Mouse (Mus musculus): ENCODE measurements around the gene Kcnk2.
A peak's percentile ranks its signal among the peaks of the same experiment; 100 is the strongest.

The Kcnk2 gene

DNA sequence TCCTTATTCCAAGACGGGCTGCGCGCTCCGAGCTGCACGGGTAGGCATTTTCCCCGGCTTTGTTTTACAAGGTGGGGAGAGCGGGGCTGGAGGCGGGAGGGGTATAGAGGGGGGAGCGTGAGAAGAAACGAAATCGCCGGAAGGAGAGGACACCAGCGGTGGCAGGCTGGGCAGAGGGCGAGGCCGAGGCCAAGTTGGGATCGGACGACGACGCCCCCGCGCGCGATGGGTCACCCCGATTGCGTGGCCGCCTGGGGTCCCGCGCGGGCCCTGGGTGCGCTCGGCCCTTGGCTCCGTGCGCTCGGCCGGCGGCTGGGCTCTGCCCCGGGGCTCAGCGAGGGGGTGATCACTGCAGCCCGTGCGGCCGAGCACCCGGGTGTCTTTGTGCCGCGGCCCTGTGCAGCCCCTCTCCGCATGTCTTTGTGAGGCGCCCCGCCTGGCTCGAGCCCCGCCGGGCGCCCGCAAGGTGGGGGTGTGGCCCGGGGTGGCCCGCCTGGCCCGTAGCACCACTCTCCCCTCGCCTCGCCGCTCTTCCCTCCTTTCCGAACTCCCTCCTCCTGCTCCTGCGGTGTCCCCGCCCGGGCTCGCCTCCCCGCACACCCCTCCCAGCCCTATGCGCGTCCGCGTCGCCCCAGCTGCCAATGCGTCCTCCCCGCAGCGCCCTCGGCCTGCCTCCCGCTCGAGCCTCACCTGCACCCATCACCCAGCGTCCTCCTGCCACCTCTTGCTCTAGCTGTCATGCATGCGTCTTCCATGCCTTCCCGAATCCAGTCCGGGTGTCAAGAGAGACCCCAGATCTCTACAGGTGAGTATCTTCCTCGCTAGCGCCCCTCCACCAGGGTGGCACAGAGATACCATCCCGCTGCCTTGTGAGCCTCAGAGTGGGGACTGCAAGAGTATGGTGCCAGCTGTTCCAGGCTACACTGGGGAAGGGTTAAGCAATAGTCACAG, 58.5 kb downstream of the Kcnk2 start:
- peak; percentile 26 to 65 for DNase-seq (ENCODE audit: low spot score in 2 of 2)

- no peak for DNase-seq (ENCODE audit: low spot score in 2 of 2)
These were observed 59.5 kb downstream of the Kcnk2 start for GRCm38 (mm10) chr1:189342416-189343104.

DNA sequence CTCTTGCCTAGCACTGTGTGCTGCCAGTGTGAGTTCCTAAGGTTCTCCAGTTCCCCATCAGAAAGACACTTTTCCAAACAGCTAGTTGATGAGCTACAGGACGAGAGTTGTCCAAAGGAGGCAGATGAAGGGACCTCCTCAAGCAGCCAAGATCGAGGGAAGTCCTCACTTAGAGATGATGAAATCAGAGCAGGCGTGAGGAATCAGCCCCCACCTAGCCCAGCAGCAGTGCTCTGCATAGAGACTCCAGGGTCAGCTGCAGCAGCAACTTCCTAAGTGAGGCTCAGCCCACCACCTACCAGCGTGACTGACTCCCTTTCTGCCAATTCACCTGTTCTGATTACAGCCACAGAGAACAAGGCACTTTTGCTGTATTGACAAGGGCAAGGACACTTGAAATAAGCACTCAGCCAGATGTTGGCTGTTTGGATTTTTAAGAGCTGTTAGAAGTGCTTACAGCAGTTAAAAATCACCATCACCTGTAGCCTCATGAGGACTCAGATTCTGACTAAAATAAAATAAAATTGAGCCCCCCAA, 60.6 kb downstream of the Kcnk2 start:
- DNase-seq (ENCODE audit: low spot score in 2 of 2): no peak

- DNase-seq (ENCODE audit: low spot score in 2 of 2): no peak
These were observed 86.2 kb downstream of the Kcnk2 start for GRCm38 (mm10) chr1:189315896-189316295.

GRCm38 (mm10) chr1:189314495-189314894, 87.6 kb downstream of the Kcnk2 start:
- DNase-seq (ENCODE audit: low spot score in 2 of 2): no peak

DNA sequence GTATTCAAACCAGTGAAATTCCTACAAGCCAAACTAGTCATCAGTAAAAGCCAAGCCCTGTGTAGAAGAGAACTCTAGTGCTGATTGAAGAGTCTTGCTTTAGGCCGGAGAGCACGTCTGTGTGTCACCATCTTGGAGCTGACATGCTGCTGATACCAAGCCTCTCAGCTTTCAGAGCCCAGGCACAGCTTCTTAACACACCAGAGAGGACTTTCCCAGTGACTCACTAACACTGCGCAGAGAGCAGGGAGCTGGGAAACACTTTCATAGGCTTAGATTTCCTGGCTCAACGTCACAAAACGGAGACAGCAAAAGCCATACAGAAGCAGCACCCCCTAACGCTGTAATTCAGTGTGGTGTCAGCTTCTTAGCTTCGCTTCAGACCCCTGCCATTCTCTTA, 88.3 kb downstream of the Kcnk2 start:
- no peak for DNase-seq (ENCODE audit: low spot score in 2 of 2)

DNA sequence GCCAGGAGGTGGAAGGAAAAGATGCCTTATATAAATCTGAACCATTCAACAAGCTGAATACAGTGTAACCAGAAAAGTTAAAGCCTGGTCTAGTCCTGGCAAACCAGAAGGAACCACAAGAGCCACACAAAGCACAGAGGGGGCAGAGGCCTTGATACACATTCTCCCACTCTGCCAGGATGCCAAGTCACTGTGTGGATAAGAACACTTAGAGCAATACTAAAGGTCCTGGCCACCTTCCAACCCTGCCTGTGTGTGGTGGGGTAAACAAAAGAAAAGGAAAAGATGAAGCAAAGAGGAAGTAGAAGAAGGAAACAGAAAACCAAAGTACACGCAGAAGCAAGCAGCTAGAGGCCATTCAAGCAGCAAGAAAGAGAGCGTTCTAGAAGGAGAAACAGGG, 91.9 kb downstream of the Kcnk2 start:
- DNase-seq (ENCODE audit: low spot score in 2 of 2): no peak

- DNase-seq (ENCODE audit: low spot score in 2 of 2): no peak
These were observed 97.0 kb downstream of the Kcnk2 start for GRCm38 (mm10) chr1:189304988-189305522.

DNA sequence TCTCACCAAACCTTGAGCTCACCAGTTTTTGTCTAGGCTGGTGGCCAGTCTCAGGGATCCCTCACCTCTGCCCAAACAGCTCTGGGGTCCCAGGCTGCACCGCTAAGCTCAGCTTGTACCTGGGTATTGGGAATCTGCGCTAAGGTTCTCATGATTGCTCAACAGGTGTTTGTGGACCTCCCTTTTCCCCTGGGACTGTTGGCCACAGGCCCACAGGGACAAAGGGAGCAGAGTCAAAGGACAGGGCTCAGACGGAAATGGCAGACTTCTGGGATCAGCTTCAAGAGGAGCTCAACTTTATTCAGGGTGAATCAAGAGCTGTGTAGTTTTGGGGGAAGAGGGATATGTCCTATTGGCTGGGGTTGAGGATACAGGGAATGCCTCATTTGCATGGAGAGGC, 99.1 kb downstream of the Kcnk2 start:
- no peak for DNase-seq (ENCODE audit: low spot score in 2 of 2)

- DNase-seq (ENCODE audit: low spot score in 2 of 2): no peak
These were observed 108.2 kb downstream of the Kcnk2 start for GRCm38 (mm10) chr1:189293679-189294406.

DNA sequence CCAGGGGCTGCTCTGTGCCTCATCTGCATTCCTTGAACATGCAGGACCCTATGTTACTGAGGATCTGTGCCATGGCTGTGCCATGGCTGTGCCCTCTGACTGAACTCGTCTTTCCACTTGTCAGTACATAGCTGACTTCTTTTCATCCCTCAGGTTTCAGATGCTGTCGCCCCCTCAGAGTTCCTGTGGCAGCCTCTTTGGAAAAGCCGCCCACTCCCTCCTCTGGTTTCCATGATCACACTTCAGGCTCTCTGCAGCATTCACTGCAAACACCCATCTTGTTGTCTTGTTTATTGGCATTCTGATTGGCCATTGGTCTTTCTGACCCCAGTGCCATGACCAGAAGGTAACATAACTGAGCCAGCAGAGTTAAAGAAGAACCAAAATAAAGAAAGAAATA, 111.2 kb downstream of the Kcnk2 start:
- no peak for DNase-seq (ENCODE audit: low spot score in 2 of 2)

DNA sequence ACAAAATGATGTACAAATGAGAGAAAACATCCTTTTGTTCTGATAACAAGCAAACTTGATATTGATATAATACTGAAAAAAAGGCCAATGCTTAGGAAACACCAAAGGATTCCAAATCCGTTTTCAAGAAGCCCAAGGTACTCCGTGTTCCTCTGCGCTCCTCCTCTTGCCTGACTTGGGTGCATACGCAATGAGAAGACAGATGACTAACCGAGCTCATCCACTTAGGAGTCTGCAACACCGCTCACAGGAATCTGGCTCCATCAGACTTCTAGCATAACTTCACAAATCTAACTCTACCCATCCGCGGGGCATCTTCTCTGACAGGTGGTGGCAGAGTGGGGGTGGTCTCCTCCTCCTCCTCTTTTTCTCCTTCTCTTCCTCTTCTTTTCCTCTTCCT, 113.1 kb downstream of the Kcnk2 start:
- DNase-seq (ENCODE audit: low spot score in 2 of 2): no peak

DNA sequence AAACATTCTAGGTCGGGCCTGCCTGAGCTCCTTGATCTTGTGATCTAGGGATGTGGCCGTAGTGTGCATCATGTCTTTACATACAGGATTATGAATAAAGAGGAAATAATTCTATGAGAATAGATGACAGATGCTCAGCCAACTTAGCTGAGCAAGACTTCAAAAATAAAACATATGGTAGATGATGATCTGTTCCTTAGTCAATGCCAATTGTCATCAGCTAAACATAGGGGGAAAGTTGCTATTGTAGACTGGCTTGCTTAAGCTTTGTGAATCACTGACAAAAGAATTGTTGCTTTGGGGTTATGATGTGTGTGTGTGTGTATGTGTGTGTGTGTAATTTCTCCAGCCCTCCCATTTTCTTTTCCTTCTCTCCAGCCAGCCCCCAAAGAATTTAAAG, 129.8 kb downstream of the Kcnk2 start:
- DNase-seq (ENCODE audit: low spot score in 2 of 2): no peak

DNA sequence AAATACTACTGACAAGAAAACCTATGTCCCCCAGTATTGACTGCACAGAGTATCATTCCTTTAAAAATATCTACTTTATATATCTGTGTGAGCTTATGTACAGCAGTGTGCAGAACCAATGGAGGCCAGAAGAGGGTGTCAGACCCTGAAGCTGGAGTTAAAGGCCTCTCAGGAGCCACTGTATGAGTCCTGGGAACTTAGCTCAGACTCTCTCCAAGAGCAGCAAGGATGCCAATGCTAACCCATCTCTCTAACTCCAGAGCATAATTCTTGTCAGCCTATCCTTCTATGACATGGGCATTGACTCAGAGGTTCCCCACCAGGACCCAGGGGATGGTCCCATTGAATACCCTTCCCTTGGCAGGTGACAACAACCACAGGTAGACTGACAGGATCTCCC, 148.4 kb downstream of the Kcnk2 start:
- no peak for DNase-seq (ENCODE audit: low spot score in 2 of 2)

GRCm38 (mm10) chr1:189253207-189253606, 148.9 kb downstream of the Kcnk2 start:
- no peak for DNase-seq (ENCODE audit: low spot score in 2 of 2)

DNA sequence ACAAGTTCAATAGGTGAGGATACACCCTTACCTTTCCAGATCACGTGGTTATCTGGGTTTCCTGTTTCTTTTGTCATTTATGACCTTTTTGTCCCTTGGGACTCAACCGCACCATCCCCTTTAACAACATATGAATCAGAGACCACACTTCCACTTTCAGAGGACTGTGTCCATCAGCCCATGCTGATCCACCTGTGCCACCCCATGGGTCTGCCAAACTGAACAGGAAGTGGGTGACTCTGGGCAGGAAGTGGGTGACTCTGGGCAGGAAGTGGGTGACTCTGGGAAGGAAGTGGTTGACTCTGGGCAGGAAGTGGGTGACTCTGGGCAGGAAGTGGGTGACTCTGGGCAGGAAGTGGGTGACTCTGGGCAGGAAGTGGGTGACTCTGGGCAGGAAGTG, 158.9 kb downstream of the Kcnk2 start:
- peak in 1 of 2 experiments; percentile 26 for DNase-seq (ENCODE audit: low spot score in 2 of 2)

GRCm38 (mm10) chr1:189235261-189235660, 166.8 kb downstream of the Kcnk2 start:
- DNase-seq (ENCODE audit: low spot score in 2 of 2): no peak

GRCm38 (mm10) chr1:189232829-189233228, 169.2 kb downstream of the Kcnk2 start:
- DNase-seq (ENCODE audit: low spot score in 2 of 2): no peak

- peak; percentile 23 to 56 for DNase-seq (ENCODE audit: low spot score in 2 of 2)
These were observed 173.6 kb downstream of the Kcnk2 start for GRCm38 (mm10) chr1:189228222-189229084.

DNA sequence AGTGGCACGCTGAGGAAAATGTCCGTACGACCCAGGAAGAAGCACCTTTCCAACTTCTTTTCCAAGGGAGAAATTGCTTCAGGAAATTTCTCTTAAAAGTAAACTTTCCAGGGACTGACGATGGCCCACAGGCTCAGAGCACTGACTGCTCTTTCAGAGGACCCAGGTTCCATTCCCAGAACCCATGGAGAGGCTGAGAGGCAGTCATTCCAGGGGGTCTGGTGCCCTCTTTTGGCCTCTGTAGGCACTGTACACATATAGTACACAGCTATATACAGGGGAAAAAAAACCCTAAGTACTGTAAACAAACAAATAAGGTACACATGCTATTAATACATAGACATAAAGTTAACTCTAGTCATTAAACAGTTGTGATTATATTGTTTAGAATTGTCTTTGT, 174.6 kb downstream of the Kcnk2 start:
- peak in 1 of 2 experiments; percentile 34 for DNase-seq (ENCODE audit: low spot score in 2 of 2)

GRCm38 (mm10) chr1:189219051-189219450, 183.0 kb downstream of the Kcnk2 start:
- DNase-seq (ENCODE audit: low spot score in 2 of 2): peak in 1 of 2 experiments; percentile 49
